Mouse (Mus musculus) cerebellum, adult 8-10 months (tissue): Measurements from ENCODE around the gene Plekhg3.
A peak's percentile ranks its signal among the peaks of the same experiment; 100 is the strongest.

Experiments
- DNase-seq: peaks from one replicate; pipeline ENCODE4 v3.0.0; 2022

Gene Plekhg3

GRCm38 (mm10) chr12:76528766-76529165 is 1.9 kb upstream of the Plekhg3 start:
- DNase-seq = no peak

- no peak for DNase-seq
These were observed 1.6 kb downstream of the Plekhg3 start for GRCm38 (mm10) chr12:76531986-76532925.

- no peak for DNase-seq
These were observed 2.3 kb downstream of the Plekhg3 start for GRCm38 (mm10) chr12:76532926-76533376.

GRCm38 (mm10) chr12:76533377-76534222 is 2.9 kb downstream of the Plekhg3 start:
- peak; percentile 63 for DNase-seq

GRCm38 (mm10) chr12:76534233-76534632 is 3.5 kb downstream of the Plekhg3 start:
- DNase-seq = no peak

GRCm38 (mm10) chr12:76534641-76535283 is 4.1 kb downstream of the Plekhg3 start:
- DNase-seq = no peak

- no peak for DNase-seq
These were observed 4.8 kb downstream of the Plekhg3 start for GRCm38 (mm10) chr12:76535471-76535900.

GRCm38 (mm10) chr12:76536591-76537153 is 6.0 kb downstream of the Plekhg3 start:
- DNase-seq = no peak

- DNase-seq = no peak
These were observed 6.7 kb downstream of the Plekhg3 start for GRCm38 (mm10) chr12:76537434-76537833.

- DNase-seq = no peak
These were observed 9.5 kb downstream of the Plekhg3 start for GRCm38 (mm10) chr12:76540169-76540568.

GRCm38 (mm10) chr12:76540701-76541221 is 10.1 kb downstream of the Plekhg3 start:
- DNase-seq = no peak

GRCm38 (mm10) chr12:76541475-76541874 is 10.8 kb downstream of the Plekhg3 start:
- no peak for DNase-seq

- DNase-seq = no peak
These were observed 11.2 kb downstream of the Plekhg3 start for GRCm38 (mm10) chr12:76541879-76542278.

- no peak for DNase-seq
These were observed 15.2 kb downstream of the Plekhg3 start for GRCm38 (mm10) chr12:76545786-76546370.

- DNase-seq = peak; percentile 41
These were observed 15.9 kb downstream of the Plekhg3 start for GRCm38 (mm10) chr12:76546383-76547276.

- DNase-seq = no peak
These were observed 16.9 kb downstream of the Plekhg3 start for GRCm38 (mm10) chr12:76547409-76548081.

GRCm38 (mm10) chr12:76548082-76548423 is 17.4 kb downstream of the Plekhg3 start:
- no peak for DNase-seq

- DNase-seq = no peak
These were observed 18.5 kb downstream of the Plekhg3 start for GRCm38 (mm10) chr12:76549203-76549602.

GRCm38 (mm10) chr12:76552321-76552720 is 21.6 kb downstream of the Plekhg3 start:
- no peak for DNase-seq

GRCm38 (mm10) chr12:76552958-76553357 is 22.3 kb downstream of the Plekhg3 start:
- DNase-seq = no peak
